Mouse (Mus musculus): ENCODE data around the gene Susd1.

GRCm38 (mm10) chr4:59331633-59332032 is 106.8 kb downstream of the Susd1 start:
- peak; percentile 86 for TF ChIP-seq IRF4 (IDR thresholded peaks at IDR 0.05; ENCODE audit: low read depth, low read length)
- TF ChIP-seq MAZ (IDR thresholded peaks at IDR 0.05; ENCODE audit: low read depth, low read length): peak; percentile 81
- TF ChIP-seq ELF1 (IDR thresholded peaks at IDR 0.05; ENCODE audit: low read depth, low read length): peak; percentile 89
- peak; percentile 80 for TF ChIP-seq EP300 (IDR thresholded peaks at IDR 0.05; ENCODE audit: low read length)
- TF ChIP-seq RAD21 (IDR thresholded peaks at IDR 0.05; ENCODE audit: low read depth, low read length): no peak
- peak; percentile 48; the same call in 1 of the 2 replicates for TF ChIP-seq POLR2A (IDR thresholded peaks at IDR 0.05; ENCODE audit: low read depth, low read length)
- no peak for TF ChIP-seq CTCF (conservative IDR thresholded peaks at IDR 0.05 in 1 of 2, IDR thresholded peaks at IDR 0.05 in 1 of 2; ENCODE audit: low read depth in 2 of 2, low read length in 2 of 2)
- no peak for TF ChIP-seq SMC3 (IDR thresholded peaks at IDR 0.05; ENCODE audit: low read depth, low read length)
- TF ChIP-seq NRF1 (IDR thresholded peaks at IDR 0.05; ENCODE audit: low read depth, low read length): no peak
- peak; percentile 44; the same call in 1 of the 2 replicates for TF ChIP-seq MAX (IDR thresholded peaks at IDR 0.05; ENCODE audit: low read length)
- TF ChIP-seq MAFK (IDR thresholded peaks at IDR 0.05; ENCODE audit: insufficient replicate concordance, low read length): no peak
- TF ChIP-seq JUND (conservative IDR thresholded peaks at IDR 0.05; ENCODE audit: low read depth, low read length): peak; percentile 39
- no peak for TF ChIP-seq USF1 (IDR thresholded peaks at IDR 0.05; ENCODE audit: low read depth, low read length)
